Mouse (Mus musculus) liver, adult 2 months (tissue): Measurements from ENCODE around the gene Agrp. TPM values are rescaled to one million over a fixed set of nuclear protein-coding genes. Genes with fewer than 3 reads are reported as not detected.

Experiments
- DNase-seq: peaks from one replicate; pipeline ENCODE4 v3.0.0-alpha.2; 2011; ENCODE audit warnings: low read depth, low spot score; ENCODE audit errors: extremely low read depth
- H3K27ac ChIP-seq: fragments of 200-500 bp; replicated peaks from 2 replicates; pipeline ENCODE4 v1.5.1; 2012; ENCODE audit warnings: low read depth, mild to moderate bottlenecking, control low read depth, inconsistent platforms, low read length; ENCODE audit not compliant: insufficient read depth
- H3K27me3 ChIP-seq: fragments of 200-500 bp; 2 replicates; pipeline ENCODE4 v1.6.1; 2012; ENCODE audit warnings: mild to moderate bottlenecking, moderate library complexity, low read length, inconsistent platforms; ENCODE audit not compliant: control insufficient read depth, insufficient read depth
- H3K36me3 ChIP-seq: fragments of 200-500 bp; 2 replicates; pipeline ENCODE4 v1.6.1; 2012; ENCODE audit warnings: low read length, inconsistent platforms; ENCODE audit not compliant: control insufficient read depth, insufficient read depth
- H3K4me1 ChIP-seq: fragments of 200-500 bp; 2 replicates; pipeline ENCODE4 v1.6.1; 2011; ENCODE audit warnings: low read length; ENCODE audit not compliant: control insufficient read depth, insufficient read depth
- H3K4me3 ChIP-seq: fragments of 200-500 bp; 2 replicates; pipeline ENCODE4 v1.5.1; 2011; ENCODE audit warnings: low read depth, mild to moderate bottlenecking, control low read depth, low read length, moderate library complexity; ENCODE audit not compliant: insufficient read depth
- H3K79me2 ChIP-seq: fragments of 200-500 bp; 2 replicates; pipeline ENCODE4 v1.6.1; 2012; ENCODE audit warnings: inconsistent platforms, mild to moderate bottlenecking, low read length, moderate library complexity; ENCODE audit not compliant: control insufficient read depth, insufficient read depth
- H3K9ac ChIP-seq: fragments of 200-500 bp; 2 replicates; pipeline ENCODE4 v1.6.1; 2012; ENCODE audit warnings: low read depth, mild to moderate bottlenecking, control low read depth, inconsistent platforms, low read length
- CTCF ChIP-seq: fragments of 200-500 bp; IDR thresholded peaks from 2 replicates; pipeline ENCODE4 v1.5.1; 2011; ENCODE audit warnings: low read depth, low read length, control low read depth
- POLR2A ChIP-seq: fragments of 200-500 bp; IDR thresholded peaks from 2 replicates; pipeline ENCODE4 v1.6.1; 2011; ENCODE audit warnings: low read length, control low read depth; ENCODE audit not compliant: insufficient read depth; ENCODE audit errors: extremely low read depth
- WGBS: fragments of 180-500 bp; shearing (Covaris S2); methylation state at CpG from one replicate; pipeline ENCODE4 v1.1.7; 2018; 5-methylcytosine and 5-hydroxymethylcytosine counted together
- polyA plus RNA-seq: library from polyadenylated mRNA; depleted of rRNA; stranded (reverse); fragments of >200 nt; gene quantifications from 2 replicates; pipeline ENCODE4 v1.2.3, GENCODE M21; 2012
- total RNA-seq: library from RNA; depleted of rRNA; stranded (reverse); fragments of >200 nt; gene quantifications from 2 replicates; pipeline ENCODE4 v1.2.3, GENCODE M21; 2014

The Agrp gene
- total and polyA plus RNA-seq, 2 experiments, result not detected

DNA sequence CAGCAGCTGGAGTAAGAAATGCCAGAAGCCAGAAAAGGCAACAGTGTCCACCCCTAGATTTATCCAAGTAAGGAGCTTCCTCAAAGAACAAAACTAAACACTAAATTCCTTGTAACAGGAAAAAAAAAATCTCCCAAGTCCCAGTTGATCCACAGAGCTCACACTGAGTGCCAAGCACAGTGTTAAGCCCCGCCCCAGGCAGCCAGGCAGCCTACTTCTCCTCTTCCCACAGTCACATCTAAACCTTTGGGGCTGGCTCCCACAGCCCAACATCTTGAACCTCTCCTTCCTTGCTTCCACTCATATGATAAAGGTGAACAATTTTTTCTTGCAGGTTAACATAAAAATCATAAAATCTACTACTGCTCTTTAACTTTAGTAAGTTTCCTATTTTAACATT, 73.3 kb downstream of the Agrp start:
- no peak overlapping the region for H3K4me3 ChIP-seq
- DNase-seq, result no peak
- H3K36me3 ChIP-seq, result peaks cover 4% of the 10 kb centered on the region; the same call in 1 of the 2 replicates
- peaks cover 31% of the 10 kb centered on the region; the same call in 1 of the 2 replicates for H3K79me2 ChIP-seq
- 89% methylated on average over 1 of the region's 1 CpGs for WGBS
- no peak overlapping the region for H3K9ac ChIP-seq
- TF ChIP-seq CTCF (no peak), POLR2A (no peak)
- no peak overlapping the region for H3K27ac ChIP-seq
- peaks cover 5% of the 10 kb centered on the region for H3K4me1 ChIP-seq
- no peaks in the 10 kb centered on the region for H3K27me3 ChIP-seq

DNA sequence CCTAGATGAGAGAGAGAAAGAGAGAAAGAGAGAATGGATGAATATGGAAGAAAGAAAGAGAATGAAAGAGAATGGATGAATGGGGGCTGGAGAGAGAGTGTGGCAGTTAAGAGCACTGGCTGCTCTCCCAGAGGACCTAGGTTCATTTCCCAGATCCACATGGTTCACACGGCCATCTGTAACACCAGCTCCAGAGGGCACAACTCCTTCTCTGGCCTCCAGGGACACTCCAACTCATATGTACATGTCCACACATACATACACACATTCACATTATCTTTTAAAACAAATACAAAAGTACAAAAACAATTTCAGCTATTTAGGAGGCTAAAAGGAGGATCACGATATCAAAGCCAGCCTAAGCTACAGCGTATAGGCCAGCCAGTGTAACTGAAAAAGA, 74.3 kb downstream of the Agrp start:
- no peak for TF ChIP-seq CTCF
- no peak for TF ChIP-seq POLR2A
- H3K27me3 ChIP-seq, result no peaks in the 10 kb centered on the region
- H3K79me2 ChIP-seq, result peaks cover 36% of the 10 kb centered on the region; the same call in 1 of the 2 replicates
- no peak for DNase-seq
- H3K27ac ChIP-seq, result no peak overlapping the region
- H3K4me1 ChIP-seq, result peaks cover 5% of the 10 kb centered on the region
- H3K9ac ChIP-seq, result no peak overlapping the region
- 71% methylated on average over 3 of the region's 3 CpGs for WGBS
- H3K4me3 ChIP-seq, result no peak overlapping the region
- peaks cover 4% of the 10 kb centered on the region; the same call in 1 of the 2 replicates for H3K36me3 ChIP-seq

DNA sequence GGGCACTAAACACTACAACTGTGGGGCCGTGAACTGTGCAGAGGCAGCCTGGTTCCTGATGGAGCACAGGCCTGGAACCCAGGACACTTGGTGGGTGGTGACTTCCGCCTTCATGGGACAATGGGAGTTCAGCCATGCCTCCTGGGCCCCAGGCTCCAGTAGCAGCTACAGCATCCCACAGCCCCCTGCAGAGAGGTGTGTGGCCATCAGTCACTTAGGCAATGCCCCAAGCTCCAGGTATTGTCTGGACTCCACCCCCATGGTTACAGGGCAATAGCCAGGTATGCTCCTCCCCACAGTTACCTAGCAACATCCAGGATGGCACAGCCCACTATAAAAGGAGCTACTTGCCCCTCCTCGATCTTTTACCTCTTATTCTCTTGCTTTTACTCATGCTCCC, 82.0 kb downstream of the Agrp start:
- no peak overlapping the region for H3K27ac ChIP-seq
- H3K4me1 ChIP-seq, result peaks cover 15% of the 10 kb centered on the region
- peaks cover 5% of the 10 kb centered on the region; the same call in 1 of the 2 replicates for H3K36me3 ChIP-seq
- no peak overlapping the region for H3K4me3 ChIP-seq
- TF ChIP-seq CTCF, result no peak
- no peak for TF ChIP-seq POLR2A
- H3K79me2 ChIP-seq, result peaks cover 38% of the 10 kb centered on the region; the same call in 1 of the 2 replicates
- no peaks in the 10 kb centered on the region for H3K27me3 ChIP-seq
- H3K9ac ChIP-seq, result no peak overlapping the region
- DNase-seq, result no peak
- WGBS, result 93% methylated on average over 3 of the region's 3 CpGs

DNA sequence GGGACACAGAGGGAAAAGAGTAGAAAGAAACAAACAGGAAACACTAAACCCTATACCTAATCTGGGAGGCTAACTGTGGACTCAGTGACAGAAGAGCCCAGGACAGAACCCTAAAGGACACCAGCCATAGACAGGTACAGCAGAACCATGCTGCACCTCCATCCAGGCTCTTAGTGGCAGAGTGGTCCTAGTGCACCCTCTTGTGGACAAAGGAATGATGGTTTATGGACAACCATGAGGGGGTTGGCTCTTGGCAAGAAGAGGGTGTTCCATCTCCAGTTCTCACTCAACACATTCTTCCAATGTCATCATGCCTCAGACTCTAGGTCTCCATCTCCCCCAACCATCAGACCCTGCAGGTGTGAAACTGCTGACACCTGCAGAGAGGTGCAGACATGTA, 83.1 kb downstream of the Agrp start:
- DNase-seq, result peak; percentile 50

DNA sequence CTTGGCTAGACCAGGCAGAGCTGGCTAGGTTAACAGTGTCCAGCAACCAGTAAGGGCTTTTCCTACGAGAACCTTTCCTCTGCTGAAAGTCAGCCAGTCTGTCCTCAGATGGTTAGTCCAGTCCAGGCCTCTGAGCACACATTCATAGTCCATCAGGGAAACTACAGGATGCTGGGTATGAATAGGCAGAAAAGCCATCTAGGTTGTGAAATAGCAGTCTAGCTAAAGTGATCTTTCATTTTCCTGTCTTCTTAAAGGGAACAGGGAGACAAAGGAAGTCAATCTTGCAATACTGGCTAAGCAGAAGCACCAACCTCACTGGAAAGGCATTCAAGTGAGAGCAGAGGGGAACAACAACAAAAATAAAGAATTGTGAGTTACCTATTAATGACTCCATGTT, 84.4 kb downstream of the Agrp start:
- H3K27ac ChIP-seq, result no peak overlapping the region
- peak; percentile 59 for DNase-seq
- no peak overlapping the region for H3K9ac ChIP-seq
- no peak overlapping the region for H3K4me3 ChIP-seq
- H3K27me3 ChIP-seq, result no peaks in the 10 kb centered on the region
- 10% methylated on average over 1 of the region's 1 CpGs for WGBS
- peaks cover 3% of the 10 kb centered on the region; the same call in 1 of the 2 replicates for H3K36me3 ChIP-seq
- TF ChIP-seq CTCF (no peak), POLR2A (no peak)
- H3K4me1 ChIP-seq, result peaks cover 23% of the 10 kb centered on the region
- H3K79me2 ChIP-seq, result peaks cover 32% of the 10 kb centered on the region; the same call in 1 of the 2 replicates

More for the DNA sequence above, 83.1 kb downstream of the Agrp start:
- H3K79me2 ChIP-seq, result peaks cover 34% of the 10 kb centered on the region; the same call in 1 of the 2 replicates
- H3K27me3 ChIP-seq, result no peaks in the 10 kb centered on the region
- peaks cover 23% of the 10 kb centered on the region for H3K4me1 ChIP-seq
- H3K36me3 ChIP-seq, result peaks cover 3% of the 10 kb centered on the region; the same call in 1 of the 2 replicates
- H3K27ac ChIP-seq, result no peak overlapping the region
- no peak overlapping the region for H3K9ac ChIP-seq
- H3K4me3 ChIP-seq, result no peak overlapping the region
- TF ChIP-seq CTCF (peak; percentile 71), POLR2A (no peak)

DNA sequence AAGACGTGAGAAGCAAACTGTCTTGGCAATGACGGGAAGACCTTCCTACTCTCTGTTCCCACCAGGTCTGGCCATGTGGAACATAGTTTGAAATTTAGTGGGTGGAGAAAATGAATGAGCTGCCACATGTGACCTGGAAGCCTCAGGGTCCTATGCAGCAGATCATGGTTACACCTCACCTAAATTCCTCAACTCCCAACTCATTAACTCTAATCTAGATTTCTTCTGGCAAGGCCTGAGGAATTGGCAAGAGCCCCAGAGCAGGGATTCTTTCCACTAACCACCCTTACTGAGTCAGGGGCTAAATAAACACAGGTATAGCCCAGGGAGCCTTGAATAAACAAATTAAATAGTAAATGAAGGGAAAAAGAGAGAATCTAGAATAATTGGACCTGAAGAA, 85.2 kb downstream of the Agrp start:
- TF ChIP-seq POLR2A, result no peak
- no peak overlapping the region for H3K4me3 ChIP-seq
- peaks cover 26% of the 10 kb centered on the region for H3K4me1 ChIP-seq
- DNase-seq, result no peak
- peaks cover 30% of the 10 kb centered on the region; the same call in 1 of the 2 replicates for H3K79me2 ChIP-seq
- H3K27ac ChIP-seq, result no peak overlapping the region
- H3K9ac ChIP-seq, result no peak overlapping the region
- WGBS, result 96% methylated on average over 2 of the region's 2 CpGs
- no peaks in the 10 kb centered on the region for H3K27me3 ChIP-seq
- peaks cover 1% of the 10 kb centered on the region; the same call in 1 of the 2 replicates for H3K36me3 ChIP-seq
